Mouse (Mus musculus) CH12.LX (cell line): ENCODE data around the gene Lmntd2. TPM values are rescaled to one million over a fixed set of nuclear protein-coding genes. Genes with fewer than 3 reads are reported as not detected.

Experiments
- DNase-seq: peaks from one replicate; pipeline ENCODE4 v3.0.0-alpha.2; 2013; ENCODE audit errors: extremely low read depth
- H3K27ac ChIP-seq: 2 replicates; pipeline ENCODE4 v1.5.1; 2012; ENCODE audit warnings: low read depth, mild to moderate bottlenecking, control low read depth, moderate library complexity; ENCODE audit not compliant: insufficient read depth
- H3K27me3 ChIP-seq: replicated peaks from 2 replicates; pipeline ENCODE3; 2012; ENCODE audit warnings: inconsistent platforms
- H3K36me3 ChIP-seq, 2 experiments: replicated peaks in 1 of 2; 2 replicates each; pipeline versions ENCODE3 to v1.6.1; 2012; ENCODE audit warnings: inconsistent platforms in 1 of 2, low read length in 1 of 2, mild to moderate bottlenecking in 1 of 2, mixed read lengths in 1 of 2, moderate library complexity in 1 of 2; ENCODE audit not compliant: control insufficient read depth in 1 of 2, insufficient read depth in 1 of 2
- H3K4me1 ChIP-seq, 2 experiments: 2 replicates each; pipeline ENCODE4 v1.6.1; 2012; ENCODE audit warnings: inconsistent platforms in 1 of 2, moderate library complexity in 1 of 2; ENCODE audit not compliant: insufficient read depth in 2 of 2, control insufficient read depth in 1 of 2
- H3K4me2 ChIP-seq: 2 replicates; pipeline ENCODE4 v1.6.1; 2012; ENCODE audit warnings: low read depth, mild to moderate bottlenecking, control low read depth; ENCODE audit not compliant: poor library complexity, insufficient read depth, severe bottlenecking
- H3K4me3 ChIP-seq, 3 experiments: fragments of 150-350 bp in 1 of 3; sonication (generic) in 1 of 3; replicated peaks in 1 of 3; 2 replicates each; pipeline versions ENCODE3 to v1.5.1; 2011 to 2012; ENCODE audit warnings: low read depth in 2 of 3, low read length in 2 of 3, mild to moderate bottlenecking in 2 of 3, moderate library complexity in 2 of 3, control low read depth in 1 of 3, improper control_type of control experiment in 1 of 3, inconsistent platforms in 1 of 3, mixed read lengths in 1 of 3; ENCODE audit not compliant: poor library complexity in 1 of 3
- H3K79me2 ChIP-seq: replicated peaks from 2 replicates; pipeline ENCODE4 v1.6.1; 2012; ENCODE audit warnings: mild to moderate bottlenecking, moderate library complexity; ENCODE audit not compliant: control insufficient read depth, poor library complexity, insufficient read depth, severe bottlenecking; ENCODE audit errors: extremely low read depth
- H3K9ac ChIP-seq: 2 replicates; pipeline ENCODE4 v1.6.1; 2012; ENCODE audit warnings: low read depth, mild to moderate bottlenecking, control low read depth, moderate library complexity; ENCODE audit not compliant: insufficient read depth
- H3K9me3 ChIP-seq: replicated peaks from 2 replicates; pipeline ENCODE3; 2012; ENCODE audit warnings: low read length, inconsistent platforms, mixed read lengths
- CHD2 ChIP-seq: IDR thresholded peaks from 2 replicates; pipeline ENCODE4 v1.6.1; 2011; ENCODE audit warnings: low read length, improper control_type of control experiment
- E2F4 ChIP-seq: IDR thresholded peaks from 2 replicates; pipeline ENCODE4 v1.6.1; 2011; ENCODE audit warnings: low read depth, low read length, improper control_type of control experiment; ENCODE audit not compliant: insufficient replicate concordance
- EP300 ChIP-seq: IDR thresholded peaks from 2 replicates; pipeline ENCODE4 v1.6.1; 2011; ENCODE audit warnings: low read length, improper control_type of control experiment
- HCFC1 ChIP-seq: IDR thresholded peaks from 2 replicates; pipeline ENCODE4 v1.6.1; 2012; ENCODE audit warnings: low read depth, mild to moderate bottlenecking, inconsistent platforms, low read length, improper control_type of control experiment
- IRF4 ChIP-seq: IDR thresholded peaks from 2 replicates; pipeline ENCODE4 v1.6.1; 2014; ENCODE audit warnings: low read depth, mild to moderate bottlenecking, inconsistent platforms, low read length, improper control_type of control experiment
- JUN ChIP-seq: IDR thresholded peaks from 2 replicates; pipeline ENCODE4 v1.6.1; 2011; ENCODE audit warnings: low read depth, mild to moderate bottlenecking, low read length, improper control_type of control experiment, moderate library complexity; ENCODE audit not compliant: insufficient read depth
- KAT2A ChIP-seq: IDR thresholded peaks from 2 replicates; pipeline ENCODE4 v1.6.1; 2012; ENCODE audit warnings: low read length, improper control_type of control experiment, inconsistent platforms; ENCODE audit not compliant: insufficient replicate concordance
- MAZ ChIP-seq: IDR thresholded peaks from 2 replicates; pipeline ENCODE4 v1.6.1; 2012; ENCODE audit warnings: low read depth, mild to moderate bottlenecking, inconsistent platforms, low read length, improper control_type of control experiment, moderate library complexity
- MEF2A ChIP-seq: IDR thresholded peaks from 2 replicates; pipeline ENCODE4 v1.6.1; 2014; ENCODE audit warnings: low read depth, mild to moderate bottlenecking, inconsistent platforms, low read length, improper control_type of control experiment, borderline replicate concordance
- MXI1 ChIP-seq: IDR thresholded peaks from 2 replicates; pipeline ENCODE4 v1.6.1; 2011; ENCODE audit warnings: mild to moderate bottlenecking, low read depth, low read length, improper control_type of control experiment
- MYC ChIP-seq: IDR thresholded peaks from 2 replicates; pipeline ENCODE4 v1.6.1; 2011; ENCODE audit warnings: low read depth, mild to moderate bottlenecking, improper control_type of control experiment, low read length
- NRF1 ChIP-seq: IDR thresholded peaks from 2 replicates; pipeline ENCODE4 v1.6.1; 2014; ENCODE audit warnings: low read depth, mild to moderate bottlenecking, inconsistent platforms, low read length, improper control_type of control experiment, moderate library complexity
- PAX5 ChIP-seq: IDR thresholded peaks from 2 replicates; pipeline ENCODE4 v1.6.1; 2012; ENCODE audit warnings: low read length, inconsistent platforms, mixed read lengths
- POLR2A ChIP-seq: IDR thresholded peaks from 2 replicates; pipeline ENCODE4 v1.6.1; 2011; ENCODE audit warnings: low read depth, mild to moderate bottlenecking, improper control_type of control experiment, low read length
- POLR2AphosphoS2 ChIP-seq: IDR thresholded peaks from 2 replicates; pipeline ENCODE4 v1.6.1; 2011; ENCODE audit warnings: low read depth, low read length, improper control_type of control experiment
- SIN3A ChIP-seq: IDR thresholded peaks from 2 replicates; pipeline ENCODE4 v1.6.1; 2012; ENCODE audit warnings: low read length, improper control_type of control experiment, inconsistent platforms
- SMC3 ChIP-seq: IDR thresholded peaks from 2 replicates; pipeline ENCODE4 v1.6.1; 2011; ENCODE audit warnings: low read depth, low read length, improper control_type of control experiment
- TBP ChIP-seq: conservative IDR thresholded peaks from 2 replicates; pipeline ENCODE4 v1.6.1; 2011; ENCODE audit warnings: low read depth, low read length, improper control_type of control experiment
- USF1 ChIP-seq: IDR thresholded peaks from 2 replicates; pipeline ENCODE4 v1.6.1; 2014; ENCODE audit warnings: low read depth, mild to moderate bottlenecking, inconsistent platforms, low read length, improper control_type of control experiment
- dilution Hi-C: fragments of 300-500 bp; cut with MboI; formaldehyde crosslinking; loops from 2 replicates; pipeline ENCODE4 v1.14.3; 2020; ENCODE audit warnings: low sequenced_read_pairs; ENCODE audit not compliant: extremely low pct_unique_long_range_greater_than_20kb, extremely low pct_ligation_motif_present
- in situ Hi-C: fragments of 300-500 bp; cut with MboI; formaldehyde crosslinking; loops from 3 replicates; pipeline ENCODE4 v1.14.3; 2019; ENCODE audit warnings: low sequenced_read_pairs, low pct_ligation_motif_present, low pct_unique_long_range_greater_than_20kb, mixed read lengths
- polyA plus RNA-seq: library from polyadenylated mRNA; unstranded; fragments of >175 nt; gene quantifications from 2 replicates; pipeline ENCODE4 v1.2.1, GENCODE M21; 2012; ENCODE audit warnings: low read depth; ENCODE audit not compliant: insufficient read length
- total RNA-seq, 2 experiments: library from RNA; depleted of rRNA; stranded (reverse); fragments of 300-350 nt in 1 of 2; fragments of >200 nt in 1 of 2; gene quantifications; 2 replicates each; pipeline ENCODE4 v1.2.3; 2012 to 2014

The Lmntd2 gene
- total and polyA plus RNA-seq, 3 experiments, result 0.89 to 1.1 (median 0.97) TPM

GRCm38 (mm10) chr7:141169866-141170265 lies 44.0 kb downstream of the Lmntd2 start:
- H3K9me3 ChIP-seq, result no peaks in the 10 kb centered on the region
- no peak overlapping the region for H3K4me3 ChIP-seq
- peaks cover 15% of the 10 kb centered on the region for H3K79me2 ChIP-seq
- no peak overlapping the region for H3K9ac ChIP-seq
- H3K36me3 ChIP-seq, result peaks cover 0 to 19% of the 10 kb centered on the region in 2 experiments
- H3K27ac ChIP-seq, result no peak overlapping the region
- TF ChIP-seq HCFC1, result no peak
- TF ChIP-seq PAX5, result no peak
- TF ChIP-seq KAT2A, result no peak
- no peak for TF ChIP-seq NRF1
- no peak for TF ChIP-seq MEF2A
- no peak for TF ChIP-seq MYC
- TF ChIP-seq TBP, result no peak
- no peak for TF ChIP-seq USF1
- no peak for TF ChIP-seq MXI1
- TF ChIP-seq EP300, result no peak
- no peak for TF ChIP-seq JUN
- TF ChIP-seq MAZ, result no peak
- no peak for TF ChIP-seq SMC3
- TF ChIP-seq CHD2, result no peak
- no peak for TF ChIP-seq IRF4
- no peak for TF ChIP-seq SIN3A
- no peak for TF ChIP-seq POLR2AphosphoS2
- no peak for DNase-seq
- H3K27me3 ChIP-seq, result no peaks in the 10 kb centered on the region
- in situ Hi-C loops, result loop anchor here (5.0 to 10.0 kb wide), 3 partner anchors 38 to 325 kb away; partner anchors contain the start of genes Odf3 and Scgb1c1
- H3K4me1 ChIP-seq, result peaks cover 29 to 64% of the 10 kb centered on the region in 2 experiments
- no peak overlapping the region for H3K4me2 ChIP-seq
- dilution Hi-C loops, result no loop called here

GRCm38 (mm10) chr7:141169300-141169699 lies 44.6 kb downstream of the Lmntd2 start:
- peaks cover 15% of the 10 kb centered on the region for H3K79me2 ChIP-seq
- no peak for TF ChIP-seq E2F4
- no peak for TF ChIP-seq TBP
- no peak for TF ChIP-seq POLR2A
- no peaks in the 10 kb centered on the region for H3K9me3 ChIP-seq
- 0 out of 2 replicates have a peak overlapping the region, but pooled peaks have one; percentile 30 for H3K4me2 ChIP-seq
- H3K27ac ChIP-seq, result no peak overlapping the region
- no peak for DNase-seq
- dilution Hi-C loops (no loop called here), in situ Hi-C loops (loop anchor here (5.0 kb wide), 2 partner anchors 37 to 72 kb away; no protein-coding TSS in a partner anchor)
- peaks cover 3 to 25% of the 10 kb centered on the region in 2 experiments for H3K36me3 ChIP-seq
- H3K9ac ChIP-seq, result no peak overlapping the region
- H3K4me1 ChIP-seq, result peaks cover 35 to 69% of the 10 kb centered on the region in 2 experiments
- no peaks in the 10 kb centered on the region for H3K27me3 ChIP-seq
- no peak overlapping the region for H3K4me3 ChIP-seq
